Mouse (Mus musculus) cerebellum, postnatal 4 days (tissue): Measurements from ENCODE around the gene March9.
"Not testable (repeated sequence)": the region's sequence is repeated elsewhere in the genome, so short reads cannot be mapped to it uniquely, and the experiment has no call there.

Experiments
- DNase-seq, 2 experiments: peaks; one replicate each; pipeline ENCODE4 v3.0.0; 2022; ENCODE audit warnings: low spot score in 2 of 2, mixed read lengths in 1 of 2

The March9 gene

GRCm38 (mm10) chr10:127062503-127062902, 2.5 kb upstream of the March9 start:
- no peak for DNase-seq

GRCm38 (mm10) chr10:127062101-127062500, 2.1 kb upstream of the March9 start:
- DNase-seq: not testable (repeated sequence)

- no peak for DNase-seq
Measured at GRCm38 (mm10) chr10:127061513-127061912, 1.5 kb upstream of the March9 start.

- DNase-seq: no peak
Measured at GRCm38 (mm10) chr10:127061085-127061484, 1.1 kb upstream of the March9 start.

- no peak for DNase-seq
Measured at GRCm38 (mm10) chr10:127059174-127059967, 613 bp downstream of the March9 start.

GRCm38 (mm10) chr10:127058708-127059107, 1.3 kb downstream of the March9 start:
- DNase-seq: no peak

- peak; percentile 72 to 86 for DNase-seq
Measured at GRCm38 (mm10) chr10:127058161-127058560, 1.8 kb downstream of the March9 start.

- no peak for DNase-seq
Measured at GRCm38 (mm10) chr10:127056490-127056889, 3.5 kb downstream of the March9 start.

- DNase-seq: no peak
Measured at GRCm38 (mm10) chr10:127055406-127055805, 4.6 kb downstream of the March9 start.

GRCm38 (mm10) chr10:127054646-127055045, 5.3 kb downstream of the March9 start:
- no peak for DNase-seq

- DNase-seq: no peak
Measured at GRCm38 (mm10) chr10:127050119-127050474, 9.9 kb downstream of the March9 start.

GRCm38 (mm10) chr10:127049395-127050118, 10.4 kb downstream of the March9 start:
- no peak for DNase-seq

GRCm38 (mm10) chr10:127048608-127049394, 11.2 kb downstream of the March9 start:
- no peak for DNase-seq

GRCm38 (mm10) chr10:127047954-127048353, 12.0 kb downstream of the March9 start, which contains the start of gene Cyp27b1:
Gene Cyp27b1 (plus strand): TSS chr10:127048250.
- DNase-seq: no peak

- no peak for DNase-seq
Measured at GRCm38 (mm10) chr10:127043187-127043586, 16.8 kb downstream of the March9 start.

- DNase-seq: no peak
Measured at GRCm38 (mm10) chr10:127042468-127043115, 17.4 kb downstream of the March9 start.

- peak; percentile 81 to 92 for DNase-seq
Measured at GRCm38 (mm10) chr10:127041774-127042338, 18.1 kb downstream of the March9 start.

GRCm38 (mm10) chr10:127041274-127041766, 18.7 kb downstream of the March9 start, which contains the start of the genes Mettl1 and Eef1akmt3:
Gene Mettl1 (plus strand): TSS chr10:127041414.
Gene Eef1akmt3 (minus strand): TSS chr10:127041513.
- peak in 1 of 2 experiments; percentile 38 for DNase-seq

- no peak for DNase-seq
Measured at GRCm38 (mm10) chr10:127040569-127041214, 19.3 kb downstream of the March9 start.

GRCm38 (mm10) chr10:127037641-127038040, 22.3 kb downstream of the March9 start:
- DNase-seq: no peak
